In the genomic region with DNA sequence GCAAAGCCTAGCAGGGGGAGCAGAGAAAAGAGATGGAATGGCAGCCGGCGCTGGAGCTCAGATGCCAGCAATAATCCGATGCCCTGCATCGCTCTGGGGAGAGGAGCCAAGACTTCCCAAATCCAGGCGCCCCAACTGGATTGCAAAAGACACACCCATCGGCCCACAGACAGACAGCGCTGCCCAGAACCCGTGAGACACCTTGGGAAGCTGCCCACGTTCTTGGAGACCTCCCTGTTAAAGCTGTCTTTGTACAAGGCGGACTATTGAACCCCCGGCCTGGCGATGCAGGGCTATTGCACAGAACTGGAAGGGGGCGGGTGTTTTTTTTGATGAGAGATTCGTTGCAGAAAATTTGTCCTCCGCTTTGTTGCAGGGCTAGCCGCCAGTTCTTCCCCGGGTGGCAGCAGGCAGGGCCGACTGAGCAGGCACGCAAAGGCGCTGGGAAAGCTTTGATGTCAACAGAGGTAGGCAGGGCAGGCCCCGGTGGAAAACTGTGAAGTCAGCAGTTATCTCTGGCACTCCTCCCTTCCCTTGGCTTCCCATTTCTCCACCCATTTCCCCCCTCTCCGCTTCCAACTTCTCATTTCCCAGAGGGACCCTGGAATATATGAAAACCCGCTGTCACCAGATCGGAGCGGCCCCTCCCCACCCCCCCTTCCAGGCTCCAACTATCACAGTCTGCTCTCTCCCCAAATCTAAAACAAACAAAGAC, we compare ENCODE assay signal across 7 mouse cellular contexts. TPM values are rescaled to one million over a fixed set of nuclear protein-coding genes. Genes with fewer than 3 reads are reported as not detected.
DNase-seq lines count a peak whose midpoint lies in the region; ATAC-seq and TF ChIP-seq lines count a peak whose summit lies in the region.

No protein-coding gene starts in this region.

- WGBS in embryonic facial prominence, embryonic 13.5 days = 6% methylated on average over 25 of the region's 25 CpGs
- 10% methylated on average over 25 of the region's 25 CpGs for WGBS in heart, embryonic 10.5 days
- 10% methylated on average over 25 of the region's 25 CpGs for WGBS in kidney, embryonic 14.5 days
- 10% methylated on average over 25 of the region's 25 CpGs for WGBS in midbrain, postnatal 0 days

- peak; percentile 69 for ATAC-seq in embryonic facial prominence, embryonic 13.5 days (ENCODE audit: insufficient number of reproducible peaks, insufficient read depth, low FRiP score, low TSS enrichment, low read depth)
- peak; percentile 69; the same call in 1 of the 2 replicates for ATAC-seq in kidney, embryonic 14.5 days (ENCODE audit: low FRiP score, low TSS enrichment)
- ATAC-seq in midbrain, postnatal 0 days (ENCODE audit: low FRiP score) = no peak

- H3K27ac ChIP-seq in embryonic facial prominence, embryonic 13.5 days = peak overlapping the region; percentile 83
- H3K27ac ChIP-seq in heart, embryonic 10.5 days = peak overlapping the region; percentile 82
- peak overlapping the region; percentile 73 for H3K27ac ChIP-seq in kidney, embryonic 14.5 days (ENCODE audit: low read depth, low read length)
- no peak overlapping the region; the same call in 1 of the 2 replicates for H3K27ac ChIP-seq in midbrain, postnatal 0 days (ENCODE audit: low read depth, low read length)

- H3K4me2 ChIP-seq in embryonic facial prominence, embryonic 13.5 days = peak overlapping the region; percentile 62
- H3K4me2 ChIP-seq in kidney, embryonic 14.5 days (replicated peaks; ENCODE audit: low read depth, low read length) = peak overlapping the region; percentile 46
- H3K4me2 ChIP-seq in midbrain, postnatal 0 days (ENCODE audit: low read depth, low read length, poor library complexity, severe bottlenecking) = peak overlapping the region; percentile 49

- no peaks in the 10 kb centered on the region for H3K27me3 ChIP-seq in embryonic facial prominence, embryonic 13.5 days
- H3K27me3 ChIP-seq in heart, embryonic 10.5 days (ENCODE audit: insufficient read depth, poor library complexity, severe bottlenecking) = no peaks in the 10 kb centered on the region
- no peaks in the 10 kb centered on the region for H3K27me3 ChIP-seq in kidney, embryonic 14.5 days (ENCODE audit: control insufficient read depth, insufficient read depth, low read length)
- H3K27me3 ChIP-seq in midbrain, postnatal 0 days (ENCODE audit: insufficient read depth, low read length) = no peaks in the 10 kb centered on the region

- H3K4me3 ChIP-seq in embryonic facial prominence, embryonic 13.5 days = peak overlapping the region; percentile 33
- H3K4me3 ChIP-seq in heart, embryonic 10.5 days = peak overlapping the region; percentile 49
- H3K4me3 ChIP-seq in kidney, embryonic 14.5 days (ENCODE audit: low read length) = peak overlapping the region; percentile 23
- H3K4me3 ChIP-seq in midbrain, postnatal 0 days (ENCODE audit: low read depth, low read length) = peak overlapping the region; percentile 19; the same call in 1 of the 2 replicates

- peaks cover 4% of the 10 kb centered on the region; the same call in 1 of the 2 replicates for H3K9me3 ChIP-seq in embryonic facial prominence, embryonic 13.5 days
- H3K9me3 ChIP-seq in heart, embryonic 10.5 days = 0 out of 2 replicates have a peak, but pooled peaks cover 4% of the 10 kb centered on the region
- no peaks in the 10 kb centered on the region; the same call in 1 of the 2 replicates for H3K9me3 ChIP-seq in kidney, embryonic 14.5 days (ENCODE audit: control insufficient read depth, low read length)
- H3K9me3 ChIP-seq in midbrain, postnatal 0 days (ENCODE audit: low read length) = no peaks in the 10 kb centered on the region

- peak overlapping the region; percentile 62 for H3K9ac ChIP-seq in embryonic facial prominence, embryonic 13.5 days
- H3K9ac ChIP-seq in kidney, embryonic 14.5 days (ENCODE audit: low read depth, low read length) = peak overlapping the region; percentile 55
- H3K9ac ChIP-seq in midbrain, postnatal 0 days (replicated peaks; ENCODE audit: low read length, poor library complexity, severe bottlenecking) = no peak overlapping the region

- peaks cover 24% of the 10 kb centered on the region for H3K4me1 ChIP-seq in embryonic facial prominence, embryonic 13.5 days
- peaks cover 36% of the 10 kb centered on the region for H3K4me1 ChIP-seq in heart, embryonic 10.5 days
- peaks cover 18% of the 10 kb centered on the region for H3K4me1 ChIP-seq in kidney, embryonic 14.5 days (ENCODE audit: control insufficient read depth, insufficient read depth, low read length)
- no peaks in the 10 kb centered on the region for H3K4me1 ChIP-seq in midbrain, postnatal 0 days (ENCODE audit: insufficient read depth, low read length)

- no peaks in the 10 kb centered on the region for H3K36me3 ChIP-seq in embryonic facial prominence, embryonic 13.5 days
- no peaks in the 10 kb centered on the region for H3K36me3 ChIP-seq in heart, embryonic 10.5 days
- no peaks in the 10 kb centered on the region for H3K36me3 ChIP-seq in kidney, embryonic 14.5 days (ENCODE audit: control insufficient read depth, insufficient read depth, low read length)
- no peaks in the 10 kb centered on the region for H3K36me3 ChIP-seq in midbrain, postnatal 0 days (ENCODE audit: insufficient read depth, low read length)

- DNase-seq in brain, embryonic 18.5 days (ENCODE audit: low read depth, low spot score) = peak; percentile 18
- DNase-seq in heart, embryonic 10.5 days (ENCODE audit: low spot score) = peak; percentile 84
- DNase-seq in liver = peak; percentile 47
- peak; percentile 50 for DNase-seq in midbrain, postnatal 0 days (ENCODE audit: low spot score)
- peak; percentile 27 for DNase-seq in testis, postnatal 14 days (ENCODE audit: low spot score)

- no peak for TF ChIP-seq CTCF in midbrain, postnatal 0 days (IDR thresholded peaks at IDR 0.05)

RNA-seq across cellular contexts. Expression of a gene that starts 28.0 kb away (rescaled TPM):
- polyA plus RNA-seq in embryonic facial prominence, embryonic 13.5 days (2015; fragmentation: Nextera tagmentation; extraction: Ambion mirVana) = 41.6 and 43.7 TPM in 2 replicates
- polyA plus RNA-seq in heart, embryonic 10.5 days (2016; fragmentation: Nextera tagmentation; extraction: Ambion mirVana) = 27.8 and 37.3 TPM in 2 replicates
- polyA plus RNA-seq in kidney, embryonic 14.5 days (2014; fragmentation: Nextera tagmentation; extraction: Ambion mirVana) = 28.0 and 54.7 TPM in 2 replicates
- total RNA-seq in midbrain, postnatal 0 days (2014; rRNA removed) = 51.4 and 56.1 TPM in 2 replicates
- polyA plus RNA-seq in midbrain, postnatal 0 days (2015; fragmentation: Nextera tagmentation; extraction: Ambion mirVana) = 17.4 and 20.1 TPM in 2 replicates

Comparison
In these comparisons a context has a peak if more than half of its experiments do, and no peak if none do; other contexts are left out.
1. DNase-seq: peak in every context shown above with its lines; median percentile 84 in heart, embryonic 10.5 days; 50 in midbrain, postnatal 0 days; 47 in liver; 27 in testis, postnatal 14 days; 18 in brain, embryonic 18.5 days.